Mouse (Mus musculus): ENCODE data around the gene Kat2b. TPM values are rescaled to one million over a fixed set of nuclear protein-coding genes. Genes with fewer than 3 reads are reported as not detected.
"Not testable (repeated sequence)": the region's sequence is repeated elsewhere in the genome, so short reads cannot be mapped to it uniquely, and the experiment has no call there.

The Kat2b gene
- polyA plus RNA-seq, 1 experiment from 2014 or later = 7.1 TPM

- 96% methylated on average over 6 of the region's 6 CpGs for WGBS
- H3K36me3 ChIP-seq = no peaks in the 10 kb centered on the region
- no peak overlapping the region for H3K4me3 ChIP-seq
- H3K9ac ChIP-seq = no peak overlapping the region
- H3K9me3 ChIP-seq = no peaks in the 10 kb centered on the region
- H3K27ac ChIP-seq = no peak overlapping the region
- ATAC-seq (ENCODE audit: low FRiP score, low read depth) = no peak
- H3K27me3 ChIP-seq (replicated peaks) = no peaks in the 10 kb centered on the region
- no peak overlapping the region for H3K4me2 ChIP-seq (replicated peaks)
- 0 out of 2 replicates have a peak, but pooled peaks cover 4% of the 10 kb centered on the region for H3K4me1 ChIP-seq
Measured at GRCm38 (mm10) chr17:53590110-53590509, 23.4 kb downstream of the Kat2b start.

- H3K9me3 ChIP-seq = no peaks in the 10 kb centered on the region
- no peaks in the 10 kb centered on the region for H3K27me3 ChIP-seq (replicated peaks)
- H3K4me2 ChIP-seq (replicated peaks) = no peak overlapping the region
- WGBS = 90% methylated on average over 5 of the region's 5 CpGs
- no peak for ATAC-seq (ENCODE audit: low FRiP score, low read depth)
- H3K4me3 ChIP-seq = no peak overlapping the region
- no peak overlapping the region for H3K27ac ChIP-seq
- no peak overlapping the region for H3K9ac ChIP-seq
- H3K4me1 ChIP-seq = 0 out of 2 replicates have a peak, but pooled peaks cover 4% of the 10 kb centered on the region
- H3K36me3 ChIP-seq = no peaks in the 10 kb centered on the region
Measured at GRCm38 (mm10) chr17:53591910-53592309, 25.2 kb downstream of the Kat2b start.

GRCm38 (mm10) chr17:53594590-53594989 lies 27.9 kb downstream of the Kat2b start:
- Histone ChIP-seq H3K9ac (no peak overlapping the region), H3K4me1 (no peaks in the 10 kb centered on the region), H3K9me3 (no peaks in the 10 kb centered on the region), H3K4me2 (replicated peaks) (no peak overlapping the region), H3K36me3 (no peaks in the 10 kb centered on the region), H3K4me3 (no peak overlapping the region), H3K27me3 (replicated peaks) (no peaks in the 10 kb centered on the region), H3K27ac (no peak overlapping the region)
- 92% methylated on average over 4 of the region's 4 CpGs for WGBS
- no peak for ATAC-seq (ENCODE audit: low FRiP score, low read depth)

GRCm38 (mm10) chr17:53595527-53595926 lies 28.9 kb downstream of the Kat2b start:
- no peak overlapping the region for H3K4me2 ChIP-seq (replicated peaks)
- H3K4me3 ChIP-seq = no peak overlapping the region
- H3K36me3 ChIP-seq = no peaks in the 10 kb centered on the region
- no peaks in the 10 kb centered on the region for H3K4me1 ChIP-seq
- no peak overlapping the region for H3K27ac ChIP-seq
- no peak for ATAC-seq (ENCODE audit: low FRiP score, low read depth)
- no peaks in the 10 kb centered on the region for H3K9me3 ChIP-seq
- 88% methylated on average over 8 of the region's 8 CpGs for WGBS
- no peaks in the 10 kb centered on the region for H3K27me3 ChIP-seq (replicated peaks)
- no peak overlapping the region for H3K9ac ChIP-seq

GRCm38 (mm10) chr17:53596314-53596882 lies 29.7 kb downstream of the Kat2b start:
- Histone ChIP-seq H3K36me3 (no peaks in the 10 kb centered on the region), H3K4me2 (replicated peaks) (no peak overlapping the region), H3K27me3 (replicated peaks) (no peaks in the 10 kb centered on the region), H3K4me3 (no peak overlapping the region), H3K27ac (no peak overlapping the region), H3K9ac (no peak overlapping the region), H3K4me1 (no peaks in the 10 kb centered on the region), H3K9me3 (no peaks in the 10 kb centered on the region)
- no peak for ATAC-seq (ENCODE audit: low FRiP score, low read depth)
- WGBS = 52% methylated on average over 3 of the region's 3 CpGs

GRCm38 (mm10) chr17:53596941-53597790 lies 30.5 kb downstream of the Kat2b start:
- Histone ChIP-seq H3K4me1 (no peaks in the 10 kb centered on the region), H3K27ac (no peak overlapping the region), H3K36me3 (no peaks in the 10 kb centered on the region), H3K4me3 (no peak overlapping the region), H3K9ac (no peak overlapping the region), H3K9me3 (no peaks in the 10 kb centered on the region), H3K27me3 (replicated peaks) (no peaks in the 10 kb centered on the region), H3K4me2 (replicated peaks) (no peak overlapping the region)
- WGBS = 85% methylated on average over 11 of the region's 11 CpGs
- no peak for ATAC-seq (ENCODE audit: low FRiP score, low read depth)

GRCm38 (mm10) chr17:53598571-53598970 lies 31.9 kb downstream of the Kat2b start:
- WGBS = 92% methylated on average over 4 of the region's 4 CpGs
- Histone ChIP-seq H3K27ac (no peak overlapping the region), H3K27me3 (replicated peaks) (no peaks in the 10 kb centered on the region), H3K4me1 (no peaks in the 10 kb centered on the region), H3K36me3 (no peaks in the 10 kb centered on the region), H3K9ac (no peak overlapping the region), H3K4me3 (no peak overlapping the region), H3K4me2 (replicated peaks) (no peak overlapping the region), H3K9me3 (no peaks in the 10 kb centered on the region)
- no peak for ATAC-seq (ENCODE audit: low FRiP score, low read depth)

- not testable (repeated sequence) for H3K4me2 ChIP-seq (replicated peaks); H3K9ac ChIP-seq; H3K27ac ChIP-seq; H3K4me1 ChIP-seq; H3K4me3 ChIP-seq; H3K27me3 ChIP-seq (replicated peaks); ATAC-seq (ENCODE audit: low FRiP score, low read depth); H3K36me3 ChIP-seq; H3K9me3 ChIP-seq
- WGBS = no CpG with 5 or more reads among the region's 7 CpGs
Measured at GRCm38 (mm10) chr17:53603236-53603635, 36.6 kb downstream of the Kat2b start.

- H3K27me3 ChIP-seq (replicated peaks); H3K36me3 ChIP-seq; H3K27ac ChIP-seq; H3K4me2 ChIP-seq (replicated peaks); ATAC-seq (ENCODE audit: low FRiP score, low read depth); H3K4me1 ChIP-seq; H3K4me3 ChIP-seq; H3K9ac ChIP-seq; H3K9me3 ChIP-seq: not testable (repeated sequence)
- no CpG with 5 or more reads among the region's 7 CpGs for WGBS
Measured at GRCm38 (mm10) chr17:53606082-53606481, 39.4 kb downstream of the Kat2b start.

GRCm38 (mm10) chr17:53608924-53609323 lies 42.3 kb downstream of the Kat2b start:
- H3K4me3 ChIP-seq; H3K27me3 ChIP-seq (replicated peaks); H3K9ac ChIP-seq; H3K4me2 ChIP-seq (replicated peaks); H3K9me3 ChIP-seq; ATAC-seq (ENCODE audit: low FRiP score, low read depth); H3K4me1 ChIP-seq; H3K27ac ChIP-seq: not testable (repeated sequence)
- no CpG with 5 or more reads among the region's 7 CpGs for WGBS
- peaks cover 19% of the 10 kb centered on the region for H3K36me3 ChIP-seq

GRCm38 (mm10) chr17:53617295-53617957 lies 50.8 kb downstream of the Kat2b start:
- Histone ChIP-seq H3K9me3 (no peaks in the 10 kb centered on the region), H3K4me3 (no peak overlapping the region), H3K4me1 (no peaks in the 10 kb centered on the region), H3K27ac (no peak overlapping the region), H3K4me2 (replicated peaks) (no peak overlapping the region), H3K36me3 (peaks cover 10% of the 10 kb centered on the region; the same call in 1 of the 2 replicates), H3K9ac (no peak overlapping the region), H3K27me3 (replicated peaks) (no peaks in the 10 kb centered on the region)
- 97% methylated on average over 6 of the region's 6 CpGs for WGBS
- no peak for ATAC-seq (ENCODE audit: low FRiP score, low read depth)

- H3K27me3 ChIP-seq (replicated peaks) = no peaks in the 10 kb centered on the region
- H3K4me3 ChIP-seq = no peak overlapping the region
- no peak for ATAC-seq (ENCODE audit: low FRiP score, low read depth)
- peaks cover 6% of the 10 kb centered on the region; the same call in 1 of the 2 replicates for H3K36me3 ChIP-seq
- H3K4me1 ChIP-seq = no peaks in the 10 kb centered on the region
- H3K9ac ChIP-seq = no peak overlapping the region
- no peak overlapping the region for H3K4me2 ChIP-seq (replicated peaks)
- no peaks in the 10 kb centered on the region for H3K9me3 ChIP-seq
- H3K27ac ChIP-seq = no peak overlapping the region
- 95% methylated on average over 7 of the region's 7 CpGs for WGBS
Measured at GRCm38 (mm10) chr17:53618369-53618768, 51.7 kb downstream of the Kat2b start.

Measured in neural tube, embryonic 12.5 days (tissue).